Mouse (Mus musculus) left cerebral cortex, postnatal 25 days (tissue): ENCODE results near the gene Lmna. TPM values are rescaled to one million over a fixed set of nuclear protein-coding genes. Genes with fewer than 3 reads are reported as not detected.

Experiments
- DNase-seq, 2 experiments: peaks; one replicate each; pipeline ENCODE4 v3.0.0; 2022; ENCODE audit warnings: low spot score in 2 of 2, mixed read lengths in 1 of 2
- intact Hi-C: fragments of 180-260 bp; cut with DNase I; formaldehyde crosslinking; loops from one replicate; pipeline ENCODE4 v1.15.1; 2025
- total RNA-seq, 2 experiments: library from RNA; stranded (reverse); gene quantifications; 2 replicates each; pipeline ENCODE4 v1.2.3; 2021

The Lmna gene
- total RNA-seq, 2 experiments from 2014 or later, result 42.1 to 48.7 TPM

- no peak for DNase-seq
- intact Hi-C loops, result no loop called here
These were observed 53.4 kb downstream of the Lmna start for GRCm38 (mm10) chr3:88456313-88456712.

- DNase-seq, result no peak
These were observed 54.0 kb downstream of the Lmna start for GRCm38 (mm10) chr3:88455588-88456264.

GRCm38 (mm10) chr3:88454762-88455587, 54.8 kb downstream of the Lmna start:
- intact Hi-C loops, result no loop called here
- DNase-seq, result no peak

More at GRCm38 (mm10) chr3:88455588-88456264, 54.0 kb downstream of the Lmna start:
- intact Hi-C loops, result no loop called here

GRCm38 (mm10) chr3:88453986-88454385, 55.8 kb downstream of the Lmna start:
- intact Hi-C loops, result no loop called here
- no peak for DNase-seq

- DNase-seq, result no peak
- intact Hi-C loops, result no loop called here
These were observed 56.4 kb downstream of the Lmna start for GRCm38 (mm10) chr3:88453369-88453768.

- no peak for DNase-seq
- intact Hi-C loops, result no loop called here
These were observed 57.0 kb downstream of the Lmna start for GRCm38 (mm10) chr3:88452716-88453115.

- intact Hi-C loops, result no loop called here
- no peak for DNase-seq
These were observed 57.5 kb downstream of the Lmna start for GRCm38 (mm10) chr3:88452246-88452645.

- intact Hi-C loops, result no loop called here
- DNase-seq, result no peak
These were observed 59.2 kb downstream of the Lmna start for GRCm38 (mm10) chr3:88450379-88451131.

GRCm38 (mm10) chr3:88449395-88450023, 60.2 kb downstream of the Lmna start:
- DNase-seq, result no peak
- intact Hi-C loops, result no loop called here

- intact Hi-C loops, result no loop called here
- no peak for DNase-seq
These were observed 61.3 kb downstream of the Lmna start for GRCm38 (mm10) chr3:88448443-88448842.

- DNase-seq, result no peak
- intact Hi-C loops, result no loop called here
These were observed 62.0 kb downstream of the Lmna start for GRCm38 (mm10) chr3:88447676-88448183.

GRCm38 (mm10) chr3:88446471-88447123, 63.2 kb downstream of the Lmna start:
- intact Hi-C loops, result no loop called here
- DNase-seq, result no peak

- no peak for DNase-seq
- intact Hi-C loops, result no loop called here
These were observed 66.9 kb downstream of the Lmna start for GRCm38 (mm10) chr3:88442888-88443287.

- intact Hi-C loops, result no loop called here
- DNase-seq, result no peak
These were observed 67.3 kb downstream of the Lmna start for GRCm38 (mm10) chr3:88442488-88442887.

- intact Hi-C loops, result loop anchor here (2.0 kb wide), 2 partner anchors 18 to 26 kb away; no protein-coding TSS in a partner anchor
- DNase-seq, result peak in 1 of 2 experiments; percentile 83
These were observed 69.0 kb downstream of the Lmna start for GRCm38 (mm10) chr3:88440500-88441381.

- DNase-seq, result no peak
- intact Hi-C loops, result no loop called here
These were observed 70.2 kb downstream of the Lmna start for GRCm38 (mm10) chr3:88439582-88439981.

- DNase-seq, result no peak
- intact Hi-C loops, result no loop called here
These were observed 72.3 kb downstream of the Lmna start for GRCm38 (mm10) chr3:88437454-88437853.
